ENCODE assay signal across 17 mouse cellular contexts in genomic region chr16:70330626-70331275, GRCm38 (mm10). TPM values are rescaled to one million over a fixed set of nuclear protein-coding genes. Genes with fewer than 3 reads are reported as not detected.
DNase-seq lines count a peak whose midpoint lies in the region; ATAC-seq and TF ChIP-seq lines count a peak whose summit lies in the region.
"Had no signal": no experiment of that assay in that cellular context is flagged by ENCODE, and none has a peak within 500 bp of the region (broad histone marks: within the 10 kb centered on the region; RNA-seq: fewer than 3 reads in every experiment).

No protein-coding gene starts in this region.

- no peak for TF ChIP-seq CTCF in liver, postnatal 0 days (IDR thresholded peaks at IDR 0.05; ENCODE audit: low read depth)
- no peak for TF ChIP-seq CTCF in G1E (IDR thresholded peaks at IDR 0.05; ENCODE audit: low read depth, low read length)
- TF ChIP-seq CTCF in bone marrow macrophage, adult 2 months (IDR thresholded peaks at IDR 0.05; ENCODE audit: low read depth, low read length), result no peak

- H3K4me3 ChIP-seq in liver, postnatal 0 days (ENCODE audit: low read depth, low read length), result no peak overlapping the region
- no peak overlapping the region for H3K4me3 ChIP-seq in G1E (ENCODE audit: low read depth, low read length)
- H3K4me3 ChIP-seq in bone marrow macrophage, adult 2 months (ENCODE audit: insufficient read depth, low read length), result no peak overlapping the region
- H3K4me3 ChIP-seq: hindbrain, embryonic 13.5 days; layer of hippocampus, adult 2 months; lung, embryonic 15.5 days; stomach, embryonic 15.5 days had no signal

- H3K9ac ChIP-seq in liver, postnatal 0 days (replicated peaks), result no peak overlapping the region
- H3K9ac ChIP-seq: hindbrain, embryonic 13.5 days; lung, embryonic 15.5 days; stomach, embryonic 15.5 days had no signal

- H3K27me3 ChIP-seq in liver, postnatal 0 days (ENCODE audit: insufficient read depth, low read length), result no peaks in the 10 kb centered on the region
- H3K27me3 ChIP-seq in G1E (ENCODE audit: insufficient read depth, low read length), result no peaks in the 10 kb centered on the region
- H3K27me3 ChIP-seq: hindbrain, embryonic 13.5 days; lung, embryonic 15.5 days; stomach, embryonic 15.5 days had no signal

- DNase-seq in liver, postnatal 0 days, result no peak
- no peak for DNase-seq in liver
- DNase-seq in G1E (ENCODE audit: low spot score), result no peak
- DNase-seq in heart, postnatal 4 days, result no peak
- DNase-seq: cerebellum, adult 18-20 months; heart, adult 18-20 months; right cerebral cortex, adult 18-20 months; spleen, adult 18-20 months had no signal

- peak; percentile 52 for ATAC-seq in liver, postnatal 0 days
- 0 out of 2 replicates have a peak, but pooled peaks have one; percentile 18 for ATAC-seq in G1E (ENCODE audit: extremely low read depth, insufficient number of reproducible peaks, low FRiP score, poor library complexity, severe bottlenecking)
- ATAC-seq in megakaryocyte progenitor cell, adult 5-6 weeks (replicated peaks; ENCODE audit: poor library complexity), result 0 out of 2 replicates have a peak, but pooled peaks have one; percentile 15
- no peak for ATAC-seq in erythroid progenitor cell, adult 5-6 weeks (replicated peaks; ENCODE audit: low FRiP score, poor library complexity, severe bottlenecking)
- ATAC-seq: intestine, embryonic 16.5 days had no signal

- H3K4me1 ChIP-seq in liver, postnatal 0 days (ENCODE audit: insufficient read depth), result peaks cover 21% of the 10 kb centered on the region
- H3K4me1 ChIP-seq in G1E (ENCODE audit: insufficient read depth, low read depth, low read length), result no peaks in the 10 kb centered on the region; the same call in 1 of the 2 replicates
- H3K4me1 ChIP-seq in bone marrow macrophage, adult 2 months (ENCODE audit: control insufficient read depth, insufficient read depth, low read length), result peaks cover 25% of the 10 kb centered on the region
- H3K4me1 ChIP-seq: hindbrain, embryonic 13.5 days; stomach, embryonic 15.5 days had no signal

- H3K9me3 ChIP-seq in liver, postnatal 0 days (ENCODE audit: low read length), result no peaks in the 10 kb centered on the region
- peaks cover 6% of the 10 kb centered on the region for H3K9me3 ChIP-seq in G1E (replicated peaks)
- H3K9me3 ChIP-seq: hindbrain, embryonic 13.5 days; lung, embryonic 15.5 days; stomach, embryonic 15.5 days had no signal

- no peaks in the 10 kb centered on the region for H3K36me3 ChIP-seq in liver, postnatal 0 days (replicated peaks; ENCODE audit: insufficient read depth, low read length)
- peaks cover 9% of the 10 kb centered on the region for H3K36me3 ChIP-seq in G1E (replicated peaks)
- H3K36me3 ChIP-seq: hindbrain, embryonic 13.5 days; lung, embryonic 15.5 days; stomach, embryonic 15.5 days had no signal

- 66% methylated on average over 10 of the region's 10 CpGs for WGBS in liver, postnatal 0 days (ENCODE audit: insufficient replicate concordance)

- peak overlapping the region; percentile 24; the same call in 1 of the 2 replicates for H3K27ac ChIP-seq in liver, postnatal 0 days (ENCODE audit: low read depth)
- peak overlapping the region; percentile 16 for H3K27ac ChIP-seq in bone marrow macrophage, adult 2 months (ENCODE audit: insufficient read depth, low read depth, low read length)
- H3K27ac ChIP-seq: hindbrain, embryonic 13.5 days; kidney, postnatal 0 days; layer of hippocampus, adult 2 months; lung, embryonic 15.5 days; stomach, embryonic 15.5 days had no signal

- TF ChIP-seq POLR2A in bone marrow macrophage, adult 2 months (IDR thresholded peaks at IDR 0.05; ENCODE audit: borderline replicate concordance, low read depth, low read length), result no peak

- no peak for TF ChIP-seq EP300 in liver, postnatal 0 days (IDR thresholded peaks at IDR 0.05; ENCODE audit: low read depth)

- H3K4me2 ChIP-seq in liver, postnatal 0 days (ENCODE audit: low read depth, low read length), result no peak overlapping the region
- H3K4me2 ChIP-seq: hindbrain, embryonic 13.5 days; lung, embryonic 15.5 days; stomach, embryonic 15.5 days had no signal

RNA-seq across cellular contexts. Expression of gene Gbe1, which starts 17.0 kb away (rescaled TPM):
- 22.9 and 31.7 TPM in 2 replicates for polyA plus RNA-seq in liver, postnatal 0 days (2015; fragmentation: Nextera tagmentation; extraction: Ambion mirVana)
- 35.1 and 42.5 TPM in 2 replicates for total RNA-seq in G1E (2014; fragmentation: Nextera tagmentation)
- 66.5 and 68.9 TPM in 2 replicates for total RNA-seq in G1E (2017)
- 24.5 and 26.8 TPM in 2 replicates for polyA plus RNA-seq in G1E (2012)
- 12.5 and 15.9 TPM in 2 replicates for polyA plus RNA-seq in bone marrow macrophage, adult 2 months (2012; ENCODE audit: insufficient read depth, insufficient read length, missing spikeins)
- total RNA-seq in megakaryocyte progenitor cell, adult 5-6 weeks (2015), result 54.2 and 68.9 TPM in 2 replicates
- 43.6 and 52.5 TPM in 2 replicates for total RNA-seq in megakaryocyte progenitor cell, adult 5-6 weeks (2017)
- 12.2 and 21.3 TPM in 2 replicates for total RNA-seq in erythroid progenitor cell, adult 5-6 weeks (2015; ENCODE audit: low replicate concordance)
- total RNA-seq in erythroid progenitor cell, adult 5-6 weeks (2017; ENCODE audit: low replicate concordance), result 3.0 and 3.1 TPM in 2 replicates
- total RNA-seq in heart, postnatal 4 days (2021), result 10 to 100 TPM; 37.2 to 38.6 TPM
